Mouse (Mus musculus): ENCODE results near the gene Hnf4a. TPM values are rescaled to one million over a fixed set of nuclear protein-coding genes. Genes with fewer than 3 reads are reported as not detected.

The Hnf4a gene
- polyA plus RNA-seq, 1 experiment = not detected

Other genes with a start within 250 kb of the Hnf4a start
- 1.1 and 5.7 TPM in 2 replicates for gene Jph2, start 108.8 kb upstream of the Hnf4a start, polyA plus RNA-seq (2012; ENCODE audit: insufficient read depth, insufficient read length, missing spikeins)
- gene Oser1, start 82.1 kb upstream of the Hnf4a start, polyA plus RNA-seq (2012; ENCODE audit: insufficient read depth, insufficient read length, missing spikeins) = 22.5 and 24.0 TPM in 2 replicates
- not detected in 2 replicates for gene Gdap1l1, start 68.3 kb upstream of the Hnf4a start, polyA plus RNA-seq (2012; ENCODE audit: insufficient read depth, insufficient read length, missing spikeins)
- gene Fitm2, start 34.2 kb upstream of the Hnf4a start, polyA plus RNA-seq (2012; ENCODE audit: insufficient read depth, insufficient read length, missing spikeins) = 70.9 and 77.8 TPM in 2 replicates
- not detected in 2 replicates for gene R3hdml, start 14.5 kb upstream of the Hnf4a start, polyA plus RNA-seq (2012; ENCODE audit: insufficient read depth, insufficient read length, missing spikeins)
- 4.8 and 5.8 TPM in 2 replicates for gene Ttpal, start 95.5 kb downstream of the Hnf4a start, polyA plus RNA-seq (2012; ENCODE audit: insufficient read depth, insufficient read length, missing spikeins)
- 113 and 134 TPM in 2 replicates for gene Serinc3, start 138.3 kb downstream of the Hnf4a start, polyA plus RNA-seq (2012; ENCODE audit: insufficient read depth, insufficient read length, missing spikeins)
- gene Pkig, start 151.6 kb downstream of the Hnf4a start, polyA plus RNA-seq (2012; ENCODE audit: insufficient read depth, insufficient read length, missing spikeins) = 9.5 and 19.7 TPM in 2 replicates
- gene Ada, start 243.4 kb downstream of the Hnf4a start, polyA plus RNA-seq (2012; ENCODE audit: insufficient read depth, insufficient read length, missing spikeins) = 0.88 TPM in 1 of 2 replicates, not detected in the other